Mouse (Mus musculus) midbrain, embryonic 12.5 days (tissue): ENCODE results near the gene Zswim1. TPM values are rescaled to one million over a fixed set of nuclear protein-coding genes. Genes with fewer than 3 reads are reported as not detected.
"Not testable (repeated sequence)": the region's sequence is repeated elsewhere in the genome, so short reads cannot be mapped to it uniquely, and the experiment has no call there.

Experiments
- ATAC-seq: fragments of 200-750 bp; cut with Nextera tagmentation; 2 replicates; pipeline ENCODE4 v1.8.0; 2017; ENCODE audit warnings: low read depth, moderate TSS enrichment, moderate library complexity; ENCODE audit not compliant: low FRiP score
- H3K27ac ChIP-seq: fragments of 300-500 bp; sonication (generic); replicated peaks from 2 replicates; pipeline ENCODE4 v1.5.1; 2016; ENCODE audit warnings: mild to moderate bottlenecking
- H3K27me3 ChIP-seq: fragments of 300-500 bp; sonication (generic); 2 replicates; pipeline ENCODE4 v1.6.1; 2016; ENCODE audit warnings: mild to moderate bottlenecking
- H3K36me3 ChIP-seq: fragments of 300-500 bp; sonication (generic); 2 replicates; pipeline ENCODE4 v1.6.1; 2016
- H3K4me1 ChIP-seq: fragments of 300-500 bp; sonication (generic); 2 replicates; pipeline ENCODE4 v1.6.1; 2016
- H3K4me2 ChIP-seq: fragments of 300-500 bp; sonication (generic); replicated peaks from 2 replicates; pipeline ENCODE4 v1.6.1; 2016; ENCODE audit warnings: mild to moderate bottlenecking, moderate library complexity
- H3K4me3 ChIP-seq: fragments of 300-500 bp; sonication (generic); 2 replicates; pipeline ENCODE4 v1.5.1; 2016; ENCODE audit warnings: mild to moderate bottlenecking
- H3K9ac ChIP-seq: fragments of 300-500 bp; sonication (generic); replicated peaks from 2 replicates; pipeline ENCODE4 v1.6.1; 2016; ENCODE audit warnings: mild to moderate bottlenecking, moderate library complexity
- H3K9me3 ChIP-seq: fragments of 300-500 bp; sonication (generic); 2 replicates; pipeline ENCODE4 v1.6.1; 2016; ENCODE audit warnings: mild to moderate bottlenecking
- WGBS: fragments of 180-500 bp; shearing (Covaris S2); methylation state at CpG from one replicate; pipeline ENCODE4 v1.1.7; 2016; 5-methylcytosine and 5-hydroxymethylcytosine counted together
- polyA plus RNA-seq: library from polyadenylated mRNA; unstranded; fragments of >200 nt; fragmentation: Nextera tagmentation; extraction: Ambion mirVana; gene quantifications from 2 replicates; pipeline ENCODE4 v1.2.1, GENCODE M21; 2016

The Zswim1 gene
- polyA plus RNA-seq, 1 experiment from 2014 or later = 23.8 TPM

DNA sequence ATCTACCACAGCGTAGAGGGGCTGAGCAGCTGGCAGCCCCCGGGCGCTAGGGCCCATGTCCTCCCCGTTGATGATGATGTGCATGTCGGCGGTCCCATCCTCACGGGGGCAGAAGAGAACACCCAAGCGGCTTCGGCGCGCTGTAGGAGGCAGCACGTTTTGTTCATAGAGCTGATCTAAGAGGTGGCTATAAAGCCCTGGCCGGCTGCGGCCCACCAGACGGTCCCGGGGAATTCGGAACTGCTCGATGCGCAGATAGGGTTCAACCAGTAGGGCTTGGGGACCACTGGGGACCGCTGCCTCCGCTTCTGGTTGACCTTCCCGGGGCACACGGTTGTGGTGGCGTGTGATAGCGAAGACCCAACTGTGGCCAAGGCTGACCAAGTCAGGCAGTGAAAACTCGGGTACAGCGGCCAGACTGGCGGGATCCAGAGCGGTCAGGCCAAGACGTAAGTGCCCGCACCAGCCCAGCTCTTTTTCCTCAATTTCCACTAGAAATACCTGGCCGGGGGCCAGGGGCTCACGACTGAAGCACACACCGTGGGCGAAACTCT lies 10.3 kb downstream of the Zswim1 start, which contains the start of gene Ctsa:
Gene Ctsa (plus strand): TSS at position 126 of the 554 bp plus-strand sequence.
- Histone ChIP-seq H3K4me3 (peak within 1 kb of the TSS; percentile 76), H3K27me3 (no peaks in the 10 kb centered on the region), H3K27ac (peak within 1 kb of the TSS; percentile 70), H3K4me2 (peak within 1 kb of the TSS; percentile 100), H3K36me3 (peaks cover 14% of the 10 kb centered on the region; the same call in 1 of the 2 replicates), H3K9ac (peak within 1 kb of the TSS; percentile 83), H3K4me1 (peaks cover 19% of the 10 kb centered on the region), H3K9me3 (no peaks in the 10 kb centered on the region)
- ATAC-seq = peak; percentile 67
- under 1% methylated on average over 35 of the region's 35 CpGs for WGBS

DNA sequence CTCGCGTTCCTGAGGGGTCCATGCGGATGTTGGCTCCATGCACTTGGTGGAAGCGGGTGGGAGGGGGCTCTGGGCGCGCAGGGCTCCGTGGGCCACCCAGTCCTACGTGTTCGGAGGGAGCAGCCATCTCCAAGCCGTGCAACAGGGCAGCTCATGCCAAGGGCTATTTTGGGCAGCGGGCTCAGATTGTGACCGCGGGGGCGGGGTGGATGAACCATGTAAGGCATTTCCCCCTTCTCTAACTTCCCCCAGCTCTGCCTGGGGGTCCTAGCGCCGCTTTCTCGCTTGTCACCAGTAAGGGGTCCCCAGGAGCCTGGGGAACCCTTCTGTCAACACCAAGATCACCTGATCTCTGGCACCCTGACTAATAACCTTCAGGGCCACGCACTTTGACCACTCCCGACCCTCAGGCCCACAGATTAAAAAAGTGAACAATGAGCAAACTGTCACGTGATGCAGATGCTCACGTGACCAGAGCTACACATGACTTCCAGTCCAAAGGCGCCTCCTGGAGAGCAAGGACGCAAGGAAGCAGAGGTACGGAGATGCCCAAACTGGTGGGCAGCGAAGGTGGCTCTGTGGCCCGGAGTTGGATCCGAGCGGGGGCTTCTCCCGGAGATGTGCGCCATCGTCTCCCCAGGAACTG lies 11.0 kb downstream of the Zswim1 start, which contains the start of gene Neurl2:
Gene Neurl2 (minus strand): TSS at position 143 of the 646 bp plus-strand sequence.
- peak within 1 kb of the TSS; percentile 100 for H3K4me2 ChIP-seq
- WGBS = under 1% methylated on average over 31 of the region's 31 CpGs

DNA sequence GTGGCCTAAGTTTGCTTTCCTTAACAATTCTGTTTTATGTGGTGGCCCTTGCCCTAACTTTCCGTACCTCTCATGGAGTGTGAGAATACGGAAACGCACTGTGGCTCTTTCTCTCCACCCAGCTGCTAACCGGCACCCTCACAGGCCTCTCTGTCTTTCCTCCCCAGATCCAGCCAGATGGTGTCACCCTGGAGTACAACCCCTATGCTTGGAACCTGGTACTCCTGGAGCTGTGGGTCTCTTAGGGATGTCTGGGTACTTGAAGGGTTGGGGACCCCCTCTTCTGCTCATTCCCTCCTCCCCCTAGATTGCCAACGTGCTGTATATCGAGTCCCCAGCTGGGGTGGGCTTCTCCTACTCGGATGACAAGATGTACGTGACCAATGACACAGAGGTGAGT lies 12.0 kb downstream of the Zswim1 start:
- Histone ChIP-seq H3K27me3 (no peaks in the 10 kb centered on the region), H3K27ac (no peak overlapping the region)
- ATAC-seq = no peak; the same call in 1 of the 2 replicates

More for the DNA sequence above, 11.0 kb downstream of the Zswim1 start, which contains the start of gene Neurl2:
- peaks cover 19% of the 10 kb centered on the region for H3K4me1 ChIP-seq
- peak within 1 kb of the TSS; percentile 83 for H3K9ac ChIP-seq
- H3K9me3 ChIP-seq = no peaks in the 10 kb centered on the region
- peak within 1 kb of the TSS; percentile 70 for H3K27ac ChIP-seq
- ATAC-seq = peak; percentile 71
- peak within 1 kb of the TSS; percentile 76 for H3K4me3 ChIP-seq
- H3K27me3 ChIP-seq = no peaks in the 10 kb centered on the region
- peaks cover 14% of the 10 kb centered on the region for H3K36me3 ChIP-seq

DNA sequence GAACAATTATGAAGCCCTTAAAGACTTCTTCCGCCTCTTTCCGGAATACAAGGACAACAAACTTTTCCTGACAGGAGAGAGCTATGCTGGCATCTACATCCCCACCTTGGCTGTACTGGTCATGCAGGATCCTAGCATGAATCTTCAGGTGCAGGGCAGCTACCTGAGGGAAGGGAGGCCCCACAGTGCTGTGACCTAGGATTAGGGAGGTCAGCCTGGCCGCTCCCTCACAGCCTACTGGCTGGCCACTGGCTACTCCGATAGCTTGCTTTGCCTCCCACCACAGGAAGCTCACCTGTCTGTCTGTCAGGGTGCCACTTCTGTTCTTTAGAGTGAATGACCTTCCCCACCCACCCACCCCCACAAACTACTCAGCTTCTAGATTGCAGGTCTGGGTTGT lies 12.7 kb downstream of the Zswim1 start:
- H3K4me2 ChIP-seq = 0 out of 2 replicates have a peak overlapping the region, but pooled peaks have one; percentile 100
- peaks cover 31% of the 10 kb centered on the region for H3K36me3 ChIP-seq
- no peak for ATAC-seq
- H3K27me3 ChIP-seq = no peaks in the 10 kb centered on the region
- no peaks in the 10 kb centered on the region for H3K9me3 ChIP-seq
- 96% methylated on average over 4 of the region's 4 CpGs for WGBS
- H3K27ac ChIP-seq = no peak overlapping the region
- H3K4me1 ChIP-seq = peaks cover 19% of the 10 kb centered on the region
- no peak overlapping the region; the same call in 1 of the 2 replicates for H3K4me3 ChIP-seq
- H3K9ac ChIP-seq = no peak overlapping the region

More for the DNA sequence above, 12.0 kb downstream of the Zswim1 start:
- peaks cover 25% of the 10 kb centered on the region for H3K36me3 ChIP-seq
- H3K9ac ChIP-seq = peak overlapping the region; percentile 83
- H3K4me1 ChIP-seq = peaks cover 19% of the 10 kb centered on the region
- WGBS = 46% methylated on average over 8 of the region's 8 CpGs
- peak overlapping the region; percentile 76 for H3K4me3 ChIP-seq
- peak overlapping the region; percentile 100 for H3K4me2 ChIP-seq
- H3K9me3 ChIP-seq = no peaks in the 10 kb centered on the region

DNA sequence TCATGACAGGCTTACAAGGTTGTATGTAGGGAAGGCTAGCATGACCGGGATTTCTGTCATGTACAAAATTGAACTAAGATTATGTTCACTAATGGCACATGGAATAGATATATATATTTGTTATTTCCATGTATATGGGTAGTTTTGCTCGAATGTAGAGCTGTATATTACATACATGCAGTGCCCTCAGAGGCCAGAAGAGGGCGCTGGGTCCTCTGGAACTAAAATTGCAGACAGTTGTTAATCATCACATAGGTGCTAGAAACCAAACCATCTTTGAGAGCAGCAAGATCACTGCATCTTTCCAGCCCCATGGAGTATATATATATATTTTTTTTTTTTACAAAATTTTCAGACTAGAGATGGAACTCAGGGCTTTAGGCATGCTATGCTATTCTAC lies 23.3 kb downstream of the Zswim1 start:
- no peak overlapping the region for H3K9ac ChIP-seq
- H3K27ac ChIP-seq = no peak overlapping the region
- no peaks in the 10 kb centered on the region for H3K9me3 ChIP-seq
- ATAC-seq = no peak
- WGBS = 54% methylated on average over 3 of the region's 3 CpGs
- peaks cover 12% of the 10 kb centered on the region; the same call in 1 of the 2 replicates for H3K36me3 ChIP-seq
- H3K4me2 ChIP-seq = no peak overlapping the region
- H3K27me3 ChIP-seq = no peaks in the 10 kb centered on the region
- H3K4me1 ChIP-seq = no peaks in the 10 kb centered on the region
- no peak overlapping the region for H3K4me3 ChIP-seq

DNA sequence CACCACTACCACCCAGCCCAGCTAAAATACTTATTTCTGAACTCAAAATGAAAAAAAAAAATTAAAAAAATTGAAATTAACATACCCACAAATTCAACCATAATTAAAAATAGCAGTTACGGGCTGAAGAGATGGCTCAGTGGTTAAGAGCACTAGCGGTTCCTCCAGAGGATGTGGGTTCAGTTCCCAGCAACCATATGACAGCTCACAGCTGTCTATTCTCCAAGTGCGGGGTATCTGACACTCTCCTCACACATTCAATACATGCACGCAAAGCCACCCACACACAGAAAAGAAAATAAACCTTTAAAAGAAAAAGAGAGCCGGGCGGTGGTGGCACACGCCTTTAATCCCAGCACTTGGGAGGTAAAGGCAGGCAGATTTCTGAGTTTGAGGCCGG lies 27.6 kb downstream of the Zswim1 start:
- ATAC-seq = no peak
- Histone ChIP-seq H3K36me3 (peaks cover 23% of the 10 kb centered on the region; the same call in 1 of the 2 replicates), H3K4me3 (no peak overlapping the region), H3K27ac (no peak overlapping the region), H3K4me2 (no peak overlapping the region), H3K27me3 (peaks cover 5% of the 10 kb centered on the region; the same call in 1 of the 2 replicates), H3K9me3 (no peaks in the 10 kb centered on the region), H3K9ac (no peak overlapping the region), H3K4me1 (no peaks in the 10 kb centered on the region)
- WGBS = 87% methylated on average over 8 of the region's 8 CpGs

DNA sequence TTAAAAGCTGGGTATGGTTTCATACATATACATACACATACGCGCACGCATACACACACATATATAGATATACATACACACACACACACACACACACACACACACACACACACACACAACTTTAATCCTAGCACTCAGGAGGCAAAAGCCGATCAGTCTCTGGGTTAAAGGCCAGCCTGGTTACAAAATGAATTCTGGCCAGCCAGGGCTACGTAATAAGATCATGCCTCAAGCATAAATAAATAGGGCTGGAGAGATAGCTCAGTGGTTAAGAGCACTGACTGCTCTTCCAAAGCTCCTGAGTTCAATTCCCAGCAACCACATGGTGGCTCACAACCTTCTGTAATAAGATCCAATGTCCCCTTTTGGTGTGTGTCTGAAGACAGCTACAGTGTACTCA lies 33.1 kb downstream of the Zswim1 start:
- not testable (repeated sequence) for H3K9me3 ChIP-seq, H3K27ac ChIP-seq, ATAC-seq, H3K9ac ChIP-seq
- Histone ChIP-seq H3K4me2 (0 out of 2 replicates have a peak overlapping the region, but pooled peaks have one; percentile 95), H3K36me3 (peaks cover 11% of the 10 kb centered on the region; the same call in 1 of the 2 replicates), H3K27me3 (peaks cover 46% of the 10 kb centered on the region), H3K4me3 (peak overlapping the region; percentile 52; the same call in 1 of the 2 replicates), H3K4me1 (peaks cover 22% of the 10 kb centered on the region)
- 72% methylated on average over 5 of the region's 5 CpGs for WGBS

DNA sequence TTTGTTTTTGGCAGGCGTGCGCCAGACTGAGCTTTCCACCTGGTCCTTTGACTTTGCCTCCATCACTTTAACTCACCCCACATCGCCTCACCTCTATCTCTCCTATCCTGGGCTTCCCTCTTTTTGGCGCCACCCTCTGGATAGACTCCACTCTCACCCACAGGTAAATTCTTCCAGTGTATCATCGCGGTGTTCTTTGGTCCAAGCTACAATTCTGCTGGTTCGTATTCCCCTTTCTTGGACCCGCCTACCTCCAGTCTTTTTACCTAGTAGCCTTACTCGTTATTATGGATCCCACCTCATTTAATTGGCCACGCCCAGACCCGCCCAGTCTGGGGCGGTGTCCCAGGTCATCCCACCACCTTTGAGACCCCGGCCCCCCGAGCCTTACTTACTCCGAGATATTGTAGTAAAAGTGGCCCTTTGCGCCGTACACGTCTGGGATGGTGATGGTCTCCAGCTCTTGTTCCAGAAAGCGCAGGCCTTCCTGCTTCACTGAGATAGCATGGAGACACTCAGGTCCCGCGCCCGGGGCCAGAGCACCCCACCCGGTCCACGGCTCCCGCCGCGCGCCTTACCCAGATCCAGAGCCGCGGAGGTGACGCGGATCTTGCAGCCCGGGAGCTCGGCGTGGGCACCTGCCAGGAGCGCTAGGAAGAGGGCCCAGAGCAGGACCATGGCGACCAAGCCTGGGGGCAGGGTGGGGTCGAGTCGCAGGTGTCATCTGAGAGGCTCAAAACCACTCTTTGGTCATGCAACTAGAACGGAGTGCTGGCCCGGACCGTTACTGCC lies 34.0 kb downstream of the Zswim1 start:
- ATAC-seq = peak; percentile 13; the same call in 1 of the 2 replicates
- Histone ChIP-seq H3K36me3 (0 out of 2 replicates have a peak, but pooled peaks cover 4% of the 10 kb centered on the region), H3K4me1 (peaks cover 22% of the 10 kb centered on the region), H3K9ac (peak overlapping the region; percentile 66), H3K27ac (0 out of 2 replicates have a peak overlapping the region, but pooled peaks have one; percentile 58), H3K4me3 (peak overlapping the region; percentile 52), H3K9me3 (no peaks in the 10 kb centered on the region), H3K27me3 (peaks cover 46% of the 10 kb centered on the region), H3K4me2 (peak overlapping the region; percentile 95)
- 1% methylated on average over 42 of the region's 42 CpGs for WGBS

DNA sequence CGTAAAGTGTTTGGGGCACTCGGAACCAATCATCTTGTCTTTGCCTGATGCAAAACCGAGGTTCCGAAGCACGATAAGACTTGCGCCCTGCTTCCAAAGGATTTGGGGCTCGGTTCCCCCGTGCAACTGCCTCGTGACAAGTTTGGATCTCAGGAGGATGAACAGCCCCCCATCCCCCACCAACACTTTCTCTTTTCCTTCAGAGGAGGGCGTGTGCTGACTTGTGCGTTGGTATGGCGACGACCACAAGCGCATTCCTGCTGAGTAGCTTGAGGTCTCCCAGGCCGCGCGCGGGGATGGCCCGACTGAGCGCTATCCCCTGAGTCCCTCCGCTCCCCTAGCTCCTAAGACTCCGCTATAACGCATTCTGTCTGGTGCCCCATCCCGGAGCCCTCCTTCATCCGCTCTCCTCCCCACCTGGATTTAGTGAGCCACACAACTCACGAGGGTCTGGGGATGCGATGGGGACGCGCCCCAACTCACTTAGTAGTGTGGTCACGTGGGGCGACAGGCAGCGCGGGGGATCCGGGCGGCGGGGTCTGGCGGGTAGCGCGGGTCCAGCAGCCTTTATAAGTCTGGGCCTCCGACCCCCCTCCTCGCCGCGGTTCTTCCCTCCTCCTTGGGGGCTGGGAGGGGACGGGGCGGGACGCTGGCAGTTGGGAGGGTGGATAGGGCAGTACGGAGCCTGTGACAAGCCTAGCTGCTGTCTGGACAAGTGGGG lies 34.8 kb downstream of the Zswim1 start, which contains the start of gene Pltp:
Gene Pltp (minus strand): TSS at position 611 of the 721 bp plus-strand sequence.
- peaks cover 22% of the 10 kb centered on the region for H3K4me1 ChIP-seq
- WGBS = under 1% methylated on average over 46 of the region's 47 CpGs
- ATAC-seq = peak; percentile 90
- H3K4me3 ChIP-seq = peak within 1 kb of the TSS; percentile 52
- H3K4me2 ChIP-seq = peak within 1 kb of the TSS; percentile 95
- peak within 1 kb of the TSS; percentile 66 for H3K9ac ChIP-seq
- peak within 1 kb of the TSS; percentile 58; the same call in 1 of the 2 replicates for H3K27ac ChIP-seq
- H3K27me3 ChIP-seq = peaks cover 46% of the 10 kb centered on the region
- H3K36me3 ChIP-seq = no peaks in the 10 kb centered on the region
- H3K9me3 ChIP-seq = no peaks in the 10 kb centered on the region

DNA sequence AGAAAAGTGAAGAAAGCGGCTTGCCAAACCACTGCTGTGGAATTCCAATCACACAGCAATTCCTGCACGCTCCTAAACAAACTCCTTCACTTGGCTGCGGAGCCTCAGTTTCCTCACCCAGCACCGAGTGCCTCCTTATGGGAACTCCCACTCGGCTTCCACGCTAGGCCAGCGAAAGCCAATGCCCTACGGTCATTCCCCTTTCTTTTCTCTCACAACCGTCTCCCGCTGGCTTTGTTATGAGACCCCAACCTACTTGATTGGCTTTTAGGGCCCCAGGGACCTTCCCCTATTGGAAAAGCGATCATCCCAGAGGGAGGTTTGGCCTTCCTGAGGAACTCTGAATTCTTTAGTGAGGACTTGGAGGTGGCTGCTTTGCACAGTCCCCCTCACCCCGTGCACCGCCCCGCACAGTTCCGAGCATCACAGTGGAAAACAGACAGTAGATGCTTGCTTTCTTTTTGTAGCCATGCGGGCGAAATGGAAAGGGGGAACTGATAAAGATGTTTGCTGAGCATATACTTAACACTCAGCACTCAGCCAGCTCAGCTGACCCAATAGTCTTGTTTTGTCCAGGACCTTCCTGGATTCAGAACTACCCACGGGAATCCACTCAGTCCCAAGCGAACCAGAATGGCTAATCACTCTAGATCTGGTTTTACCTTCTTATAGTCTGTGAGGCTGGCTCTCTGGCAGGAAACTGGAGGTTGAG lies 35.5 kb downstream of the Zswim1 start:
- ATAC-seq = no peak; the same call in 1 of the 2 replicates
- H3K9me3 ChIP-seq = no peaks in the 10 kb centered on the region
- peak overlapping the region; percentile 66 for H3K9ac ChIP-seq
- H3K36me3 ChIP-seq = no peaks in the 10 kb centered on the region
- 3% methylated on average over 19 of the region's 19 CpGs for WGBS
- peaks cover 46% of the 10 kb centered on the region for H3K27me3 ChIP-seq
- peaks cover 22% of the 10 kb centered on the region for H3K4me1 ChIP-seq
- peak overlapping the region; percentile 52 for H3K4me3 ChIP-seq
- H3K4me2 ChIP-seq = peak overlapping the region; percentile 95
- 0 out of 2 replicates have a peak overlapping the region, but pooled peaks have one; percentile 58 for H3K27ac ChIP-seq
